Mouse (Mus musculus) E14TG2a.4 (cell line): ENCODE data around the gene Fndc7.

Experiments used
- CTCF ChIP-seq: conservative IDR thresholded peaks from 2 replicates; pipeline ENCODE4 v1.5.1; 2014; ENCODE audit warnings: low read length
- NANOG ChIP-seq: IDR thresholded peaks from 2 replicates; pipeline ENCODE4 v1.6.1; 2014; ENCODE audit warnings: borderline replicate concordance, low read length, mixed read lengths
- POU5F1 ChIP-seq: IDR thresholded peaks from 2 replicates; pipeline ENCODE4 v1.6.1; 2014; ENCODE audit warnings: low read length, borderline replicate concordance

DNA sequence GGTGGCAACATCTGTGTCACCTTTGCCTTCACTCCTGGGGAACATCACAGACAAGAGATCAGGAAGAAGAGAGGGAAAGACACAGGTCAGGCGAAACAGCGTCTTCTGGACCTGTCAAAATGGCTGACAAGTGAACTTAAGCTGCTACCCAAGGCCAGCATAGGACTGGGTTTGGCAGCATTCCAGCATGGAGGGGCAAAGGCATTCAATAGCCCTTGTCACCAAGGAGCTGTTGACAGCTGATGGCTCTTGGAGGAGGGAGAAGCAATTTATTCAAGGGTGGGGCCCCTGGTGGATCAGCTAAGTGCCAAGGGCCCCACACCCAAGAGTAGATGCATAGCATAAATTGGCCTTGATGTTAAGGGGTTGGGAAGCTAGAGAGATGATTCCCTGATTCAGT lies 10.7 kb downstream of the Fndc7 start:
- TF ChIP-seq CTCF (no peak), POU5F1 (no peak), NANOG (no peak)
